Mouse (Mus musculus): Measurements from ENCODE around the gene Gm14443.
"Not testable (repeated sequence)": the region's sequence is repeated elsewhere in the genome, so short reads cannot be mapped to it uniquely, and the experiment has no call there.

Gm14443 gene

DNA sequence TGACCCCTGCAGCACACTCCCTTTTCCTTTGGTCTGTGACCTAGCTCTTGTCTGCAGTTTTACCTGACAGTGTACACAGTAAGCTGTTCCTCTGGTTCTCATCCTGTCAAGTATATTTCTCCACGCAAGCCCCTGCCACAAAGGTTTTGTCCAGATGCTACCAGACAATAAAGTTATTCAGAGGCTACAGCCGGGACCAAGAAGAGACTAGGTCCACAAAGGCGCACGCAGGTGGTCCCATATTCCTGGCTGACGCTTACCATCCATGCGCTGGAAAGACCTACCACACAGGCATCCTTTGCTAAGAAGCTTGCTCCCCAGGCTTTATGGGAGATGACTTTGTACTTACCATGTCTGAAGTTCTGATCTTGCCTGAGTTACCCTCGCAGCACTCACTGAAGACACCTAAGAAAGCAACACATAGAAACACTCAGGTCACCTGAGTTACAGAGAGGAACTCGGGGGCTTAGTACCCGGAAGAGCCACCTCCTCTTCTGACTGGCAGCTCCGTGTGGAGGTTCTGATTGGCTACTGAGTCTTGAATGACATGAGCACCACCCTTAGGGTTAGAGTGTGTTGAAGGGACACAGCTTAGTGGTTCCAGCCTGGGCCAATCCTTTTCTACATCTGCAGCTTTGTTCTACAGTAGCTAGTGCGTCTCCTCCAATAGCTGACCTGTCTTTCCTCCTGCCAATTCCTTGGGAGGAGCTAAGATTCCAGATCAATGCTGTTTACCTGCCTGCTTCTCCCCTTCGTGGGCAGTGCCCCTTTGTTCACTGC, at the start of gene Gm14443:
Gene Gm14443, minus strand, starts transcription at position 471 of the 780 bp plus-strand sequence.
- ATAC-seq (ENCODE audit: insufficient number of reproducible peaks, low FRiP score, low TSS enrichment) = not testable (repeated sequence)

DNA sequence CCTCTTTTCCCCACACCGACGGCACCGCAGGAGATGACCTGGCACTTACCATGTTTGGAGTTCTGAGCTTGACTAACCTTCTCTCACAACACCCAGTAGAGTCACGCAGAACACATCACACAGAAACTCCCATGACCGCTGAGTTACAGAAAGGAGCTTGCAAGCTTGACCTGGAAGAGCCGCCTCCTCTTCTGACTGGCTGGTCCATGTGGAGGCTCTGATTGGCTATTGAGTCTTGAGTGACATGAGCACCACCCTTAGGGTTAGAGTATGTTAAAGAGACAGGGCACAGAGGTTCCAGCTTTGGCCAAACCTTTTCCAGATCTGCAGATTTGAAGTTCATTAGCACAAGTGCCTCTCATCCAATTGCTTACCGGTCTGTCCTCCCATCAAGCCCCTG, 31.1 kb upstream of the Gm14443 start, which contains the start of gene Gm14391:
Gene Gm14391, minus strand, starts transcription at position 186 of the 400 bp plus-strand sequence.
- not testable (repeated sequence) for ATAC-seq (ENCODE audit: insufficient number of reproducible peaks, low FRiP score, low TSS enrichment)

DNA sequence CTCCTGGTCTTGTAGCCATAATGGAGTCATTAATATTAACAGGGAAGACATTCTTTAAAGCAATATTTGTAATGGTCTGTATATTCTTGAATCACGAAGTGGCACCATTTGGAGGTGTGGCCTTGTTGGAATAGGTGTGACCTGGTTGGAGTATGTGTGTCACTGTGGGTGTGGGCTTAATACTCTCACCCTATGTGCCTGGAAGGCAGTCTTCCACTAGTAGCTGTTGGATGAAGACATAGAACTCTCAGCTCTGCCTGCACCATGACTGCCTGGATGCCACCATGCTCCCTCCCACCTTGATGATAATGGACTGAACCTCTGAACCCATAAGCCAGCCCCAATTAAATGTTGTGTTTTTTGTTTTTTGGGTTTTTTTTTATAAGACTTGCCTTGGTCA, 3.3 kb upstream of the Gm14443 start:
- not testable (repeated sequence) for ATAC-seq (ENCODE audit: insufficient number of reproducible peaks, low FRiP score, low TSS enrichment)

DNA sequence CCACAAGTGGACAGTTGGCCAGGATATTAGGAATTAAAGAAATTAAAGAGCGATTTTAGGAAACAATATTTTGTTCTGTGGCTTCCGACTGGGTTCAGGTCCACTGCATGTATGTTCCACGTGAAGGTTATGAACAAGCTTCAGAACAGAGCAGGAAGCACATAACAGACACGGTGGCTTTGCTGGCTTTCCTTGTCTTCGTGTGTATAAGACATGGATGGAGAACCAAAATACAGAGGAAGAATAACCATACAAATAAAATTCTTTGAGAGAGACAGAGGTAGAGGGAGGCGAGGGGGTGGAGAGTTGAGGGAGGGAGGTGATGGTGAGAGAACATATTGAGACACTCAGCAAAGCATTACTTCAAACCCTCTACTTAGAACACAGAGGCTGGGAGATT, 641 bp upstream of the Gm14443 start:
- ATAC-seq (ENCODE audit: insufficient number of reproducible peaks, low FRiP score, low TSS enrichment) = no peak

DNA sequence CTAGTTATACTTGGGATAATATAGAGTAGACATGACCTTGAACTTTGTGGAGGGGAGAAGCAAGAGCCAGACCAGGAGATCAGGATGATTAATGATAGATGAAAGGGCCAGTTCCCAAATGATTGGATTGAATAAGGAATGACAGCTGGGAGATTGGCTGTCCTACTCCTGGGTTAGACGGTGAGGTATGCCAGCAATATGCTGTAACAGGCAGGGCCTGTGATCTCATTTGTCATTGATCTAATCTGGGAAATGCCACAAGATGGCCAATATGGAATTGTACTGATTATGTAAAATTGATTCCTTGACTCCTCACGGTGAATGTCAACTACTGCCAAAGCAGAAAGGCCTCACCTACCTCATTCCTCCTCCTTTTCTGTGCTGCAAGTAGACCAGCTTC, 1.6 kb downstream of the Gm14443 start:
- not testable (repeated sequence) for ATAC-seq (ENCODE audit: insufficient number of reproducible peaks, low FRiP score, low TSS enrichment)

DNA sequence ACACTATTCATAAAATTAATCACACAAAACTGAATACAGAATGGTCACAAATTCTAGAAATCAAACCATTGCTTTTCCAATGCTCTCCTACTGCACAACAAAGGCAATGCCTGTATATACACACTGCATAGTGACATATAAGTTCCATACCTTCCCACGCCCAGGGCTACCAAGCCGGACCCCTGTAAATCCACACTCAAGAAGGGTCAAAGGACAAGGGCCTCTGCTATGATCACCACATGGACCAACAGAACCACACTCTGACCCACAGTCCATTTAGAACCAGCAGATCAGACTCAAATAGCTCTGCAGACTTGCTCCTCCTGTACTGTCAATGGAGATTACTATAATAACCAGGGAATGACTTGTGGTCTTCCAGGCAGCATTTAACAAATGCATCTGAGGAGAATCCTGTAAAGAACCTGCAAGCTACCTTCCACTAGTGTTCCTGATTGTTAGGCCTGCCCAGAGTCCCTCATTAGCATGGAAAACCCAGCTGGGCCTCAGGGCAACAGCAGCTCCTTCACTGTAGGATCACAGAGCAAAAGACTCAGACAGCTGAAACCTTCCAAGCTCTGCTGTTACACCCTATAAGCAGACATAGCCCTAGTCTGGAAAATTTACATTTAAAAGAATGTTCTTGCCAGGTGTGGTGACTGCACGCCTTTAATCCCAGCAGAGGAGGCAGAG, 2.6 kb downstream of the Gm14443 start:
- not testable (repeated sequence) for ATAC-seq (ENCODE audit: insufficient number of reproducible peaks, low FRiP score, low TSS enrichment)

DNA sequence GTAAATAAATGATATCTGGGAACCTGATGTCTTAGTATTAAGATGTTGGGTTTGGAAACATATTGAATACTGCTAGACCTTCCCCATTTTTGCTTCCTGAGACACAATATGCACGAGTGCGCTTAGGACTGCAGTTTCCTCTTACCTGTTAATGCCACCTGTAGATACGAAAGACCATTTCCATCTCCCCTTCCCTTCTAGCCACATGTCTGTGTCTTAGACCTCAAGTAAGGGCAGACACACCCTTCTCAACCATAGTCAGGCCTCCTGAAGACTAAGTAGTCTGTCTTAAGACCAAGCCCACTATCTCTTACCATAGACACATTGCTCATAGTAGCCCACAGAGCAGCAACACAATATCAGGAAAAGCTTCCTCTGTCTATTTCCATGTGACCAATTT, 3.5 kb downstream of the Gm14443 start:
- no peak for ATAC-seq (ENCODE audit: insufficient number of reproducible peaks, low FRiP score, low TSS enrichment)

DNA sequence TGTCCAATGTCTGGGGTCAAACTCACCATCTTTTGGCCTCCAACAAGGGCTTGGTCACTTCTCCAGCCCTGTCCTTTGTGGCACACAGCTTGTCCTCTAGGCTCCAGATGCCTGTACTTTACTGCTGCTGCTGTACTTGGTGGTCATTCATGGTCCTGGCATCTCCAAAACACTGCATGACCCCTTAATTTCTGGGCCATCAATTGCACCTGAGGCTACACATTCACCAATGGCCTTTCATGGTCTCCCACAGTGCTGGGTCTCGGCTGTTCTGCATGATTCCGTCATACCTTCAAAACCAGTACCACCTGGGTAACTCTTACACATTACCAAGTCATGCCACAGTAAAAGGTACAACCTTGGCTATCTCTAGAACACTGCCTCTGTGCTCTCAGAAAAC, 8.8 kb downstream of the Gm14443 start:
- ATAC-seq (ENCODE audit: insufficient number of reproducible peaks, low FRiP score, low TSS enrichment) = not testable (repeated sequence)

DNA sequence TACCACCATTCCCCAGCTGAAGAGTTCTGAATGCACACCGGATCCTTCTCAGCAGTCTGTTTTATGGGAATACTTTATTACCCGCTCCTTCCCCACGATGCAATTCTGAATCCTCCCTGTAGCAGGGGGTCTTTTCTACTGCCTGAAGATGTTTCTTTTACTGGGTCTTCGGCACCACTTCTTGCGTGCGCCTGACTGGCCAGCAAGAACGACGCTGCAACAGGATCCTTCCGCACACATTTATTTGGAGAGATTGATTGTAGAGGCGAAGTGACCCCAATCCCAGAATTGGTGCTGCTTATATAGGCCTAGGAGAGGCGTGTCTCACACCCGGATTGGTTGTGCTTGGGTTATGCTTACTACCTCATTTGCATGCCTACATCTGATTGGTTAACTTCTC, 10.6 kb downstream of the Gm14443 start:
- ATAC-seq (ENCODE audit: insufficient number of reproducible peaks, low FRiP score, low TSS enrichment) = not testable (repeated sequence)

DNA sequence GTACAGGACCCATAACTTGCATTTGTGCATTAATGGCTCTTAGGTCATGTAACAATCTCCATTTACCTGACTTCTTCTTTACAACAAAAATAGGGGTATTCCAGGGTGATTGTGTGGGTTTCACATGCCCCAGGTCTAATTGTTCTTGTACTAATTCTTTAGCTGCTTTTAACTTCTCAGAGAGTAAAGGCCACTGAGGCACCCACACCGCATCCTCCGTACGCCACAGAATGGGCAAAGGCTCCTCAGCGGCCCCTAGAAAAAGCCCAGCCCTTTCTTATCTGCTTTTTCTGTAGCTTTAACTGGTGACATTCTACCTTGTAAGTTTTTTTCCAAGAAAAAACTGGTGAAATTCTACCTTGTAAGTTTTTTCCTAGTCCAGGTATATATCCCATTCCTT, 14.2 kb downstream of the Gm14443 start:
- not testable (repeated sequence) for ATAC-seq (ENCODE audit: insufficient number of reproducible peaks, low FRiP score, low TSS enrichment)

DNA sequence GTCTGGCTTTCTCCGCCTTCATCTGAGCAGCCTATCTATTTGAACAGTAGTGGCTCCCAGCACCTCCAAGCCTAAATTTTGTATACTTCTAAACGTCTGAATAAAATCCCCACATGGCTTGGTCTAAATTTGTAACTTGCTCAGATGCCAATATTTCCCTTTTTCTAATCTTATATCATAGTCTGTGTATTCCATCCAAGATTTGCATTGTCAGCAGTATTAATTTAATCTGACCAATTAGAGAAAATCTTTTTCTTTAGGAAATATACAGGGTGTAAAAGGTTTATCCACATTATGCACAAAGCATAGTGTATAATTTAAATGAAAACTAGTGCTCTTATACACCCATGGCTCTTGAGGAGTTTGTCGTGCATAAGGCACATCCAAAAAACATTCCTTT, 17.0 kb downstream of the Gm14443 start:
- no peak for ATAC-seq (ENCODE audit: insufficient number of reproducible peaks, low FRiP score, low TSS enrichment)

DNA sequence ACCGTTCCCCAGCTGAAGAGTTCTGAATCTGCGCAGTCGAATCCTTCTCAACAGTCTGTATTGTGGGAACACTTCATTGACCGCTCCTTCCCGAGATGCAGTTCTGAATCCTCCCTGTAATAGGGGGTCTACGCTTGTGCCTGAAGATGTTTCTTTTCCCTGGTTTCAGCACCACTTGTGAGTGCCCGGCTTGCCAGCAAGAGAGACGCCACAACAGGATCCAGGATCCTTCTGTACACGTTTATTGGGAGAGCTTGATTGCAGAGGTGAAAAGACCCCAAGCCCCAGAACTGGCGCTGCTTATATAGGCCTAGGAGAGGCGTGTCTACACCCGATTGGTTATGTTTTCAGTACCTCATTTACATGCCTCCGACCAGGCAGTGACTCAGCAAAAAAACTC, 19.0 kb downstream of the Gm14443 start:
- ATAC-seq (ENCODE audit: insufficient number of reproducible peaks, low FRiP score, low TSS enrichment) = no peak

DNA sequence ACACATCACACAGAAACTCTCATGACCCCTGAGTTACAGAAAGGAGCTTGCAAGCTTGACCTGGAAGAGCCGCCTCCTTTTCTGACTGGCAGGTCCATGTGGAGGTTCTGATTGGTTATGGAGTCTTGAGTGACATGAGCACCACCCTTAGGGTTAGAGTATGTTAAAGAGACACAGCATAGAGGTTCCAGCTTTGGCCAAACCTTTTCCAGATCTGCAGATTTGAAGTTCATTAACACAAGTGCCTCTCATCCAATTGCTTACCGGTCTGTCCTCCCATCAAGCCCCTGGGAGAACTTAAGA, 33.7 kb downstream of the Gm14443 start, which contains the start of gene Gm14399:
Gene Gm14399, minus strand, starts transcription at position 20 of the 303 bp plus-strand sequence.
- ATAC-seq (ENCODE audit: insufficient number of reproducible peaks, low FRiP score, low TSS enrichment) = not testable (repeated sequence)

DNA sequence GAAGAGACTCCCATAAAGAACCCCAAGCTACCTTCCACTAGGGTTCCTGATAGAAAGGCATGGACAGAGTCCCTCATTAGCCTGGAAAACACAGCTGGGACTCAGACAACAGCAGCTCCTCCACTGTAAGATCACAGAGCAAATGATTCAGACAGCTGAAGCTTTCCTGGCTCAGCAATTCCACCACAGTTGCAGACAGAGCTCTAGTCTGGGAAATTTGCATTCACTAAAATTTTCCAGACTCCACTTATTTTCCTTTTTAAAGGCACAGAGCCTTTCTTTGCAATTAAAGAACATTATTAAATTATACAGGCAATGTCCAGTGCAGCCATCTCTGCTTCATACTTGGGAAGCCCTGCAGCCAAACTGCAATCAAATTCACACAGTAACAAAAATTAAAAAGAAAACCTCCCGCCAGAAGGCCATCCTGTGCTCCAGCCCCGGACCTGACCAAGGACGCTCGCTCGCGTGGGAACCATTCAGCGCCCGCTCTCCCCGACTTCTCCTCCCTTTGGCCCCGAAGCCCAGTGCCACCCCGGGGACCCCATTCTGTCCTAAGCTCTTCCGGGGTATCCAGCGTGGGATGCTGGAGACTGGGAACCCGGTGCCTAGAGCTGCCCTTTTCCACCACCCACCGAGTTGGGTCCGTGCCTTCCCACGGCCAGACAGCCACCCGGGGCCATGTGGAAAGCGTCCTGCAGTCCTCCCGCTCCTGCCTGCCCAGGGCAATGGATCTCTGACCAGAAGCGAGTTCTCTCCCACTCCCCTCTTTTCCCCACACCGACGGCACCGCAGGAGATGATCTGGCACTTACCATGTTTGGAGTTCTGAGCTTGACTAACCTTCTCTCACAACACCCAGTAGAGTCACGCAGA, 34.3 kb downstream of the Gm14443 start:
- not testable (repeated sequence) for ATAC-seq (ENCODE audit: insufficient number of reproducible peaks, low FRiP score, low TSS enrichment)

DNA sequence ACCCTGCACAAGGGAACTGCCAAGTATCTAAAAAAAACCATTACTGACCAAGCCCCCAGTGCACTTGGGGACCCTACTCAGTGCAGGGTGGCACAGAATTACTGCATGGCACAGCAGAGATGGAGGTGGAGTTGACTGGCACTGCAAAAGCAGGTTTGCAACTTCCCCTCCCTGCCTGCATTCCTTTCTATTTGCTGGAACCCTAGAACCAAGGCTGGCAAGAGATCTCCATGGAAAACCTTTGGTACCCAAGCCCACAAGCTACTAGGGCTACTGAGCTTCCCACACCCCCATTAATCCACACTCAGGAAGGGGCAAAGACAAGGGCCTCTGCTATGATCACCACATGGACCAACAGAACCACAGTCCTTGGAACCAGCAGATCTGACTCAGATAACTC, 35.0 kb downstream of the Gm14443 start:
- ATAC-seq (ENCODE audit: insufficient number of reproducible peaks, low FRiP score, low TSS enrichment) = not testable (repeated sequence)
